Mouse (Mus musculus) myocyte (in vitro differentiated cells): ENCODE measurements at regions not wholly inside any gene's neighbourhood (a gene's known extent, or its start where the extent isn't known, plus 50 kb on each side); places are given as distances from the start of the nearest gene placed in this dataset.
"Not testable (repeated sequence)": the region's sequence is repeated elsewhere in the genome, so short reads cannot be mapped to it uniquely, and the experiment has no call there.

Experiments
- E2F4 ChIP-seq: IDR thresholded peaks from one replicate; pipeline ENCODE4 v1.6.1; 2011; ENCODE audit warnings: mild to moderate bottlenecking, control low read depth, moderate library complexity; ENCODE audit not compliant: insufficient read depth
- MAX ChIP-seq: IDR thresholded peaks from one replicate; pipeline ENCODE4 v1.6.1; 2011; ENCODE audit warnings: low read depth, mild to moderate bottlenecking, control low read depth
- MYOG ChIP-seq, 3 experiments: IDR thresholded peaks; one replicate each; pipeline ENCODE4 v1.6.1; 2011; ENCODE audit warnings: control low read depth in 2 of 3, low read depth in 2 of 3, mild to moderate bottlenecking in 2 of 3; ENCODE audit not compliant: insufficient read length in 2 of 3, control insufficient read depth in 1 of 3, insufficient read depth in 1 of 3
- POLR2A ChIP-seq: IDR thresholded peaks from one replicate; pipeline ENCODE4 v1.6.1; 2011; ENCODE audit warnings: low read depth, mild to moderate bottlenecking, control low read depth, moderate library complexity; ENCODE audit not compliant: insufficient read length
- POLR2AphosphoS2 ChIP-seq: IDR thresholded peaks from one replicate; pipeline ENCODE4 v1.6.1; 2011; ENCODE audit warnings: low read depth, control low read depth; ENCODE audit not compliant: insufficient read length
- REST ChIP-seq: IDR thresholded peaks from one replicate; pipeline ENCODE4 v1.6.1; 2011; ENCODE audit warnings: mild to moderate bottlenecking, control low read depth, moderate library complexity; ENCODE audit not compliant: insufficient read depth, insufficient read length
- SRF ChIP-seq: IDR thresholded peaks from one replicate; pipeline ENCODE4 v1.6.1; 2011; ENCODE audit warnings: low read depth; ENCODE audit not compliant: control insufficient read depth, insufficient read length
- TCF12 ChIP-seq: IDR thresholded peaks from one replicate; pipeline ENCODE4 v1.6.1; 2011; ENCODE audit warnings: mild to moderate bottlenecking, control low read depth; ENCODE audit not compliant: poor library complexity, insufficient read depth, severe bottlenecking
- TCF3 ChIP-seq: IDR thresholded peaks from one replicate; pipeline ENCODE4 v1.6.1; 2011; ENCODE audit warnings: low read depth, control low read depth; ENCODE audit not compliant: insufficient read length
- USF1 ChIP-seq: IDR thresholded peaks from one replicate; pipeline ENCODE4 v1.6.1; 2011; ENCODE audit warnings: low read depth, mild to moderate bottlenecking, control low read depth, moderate library complexity

DNA sequence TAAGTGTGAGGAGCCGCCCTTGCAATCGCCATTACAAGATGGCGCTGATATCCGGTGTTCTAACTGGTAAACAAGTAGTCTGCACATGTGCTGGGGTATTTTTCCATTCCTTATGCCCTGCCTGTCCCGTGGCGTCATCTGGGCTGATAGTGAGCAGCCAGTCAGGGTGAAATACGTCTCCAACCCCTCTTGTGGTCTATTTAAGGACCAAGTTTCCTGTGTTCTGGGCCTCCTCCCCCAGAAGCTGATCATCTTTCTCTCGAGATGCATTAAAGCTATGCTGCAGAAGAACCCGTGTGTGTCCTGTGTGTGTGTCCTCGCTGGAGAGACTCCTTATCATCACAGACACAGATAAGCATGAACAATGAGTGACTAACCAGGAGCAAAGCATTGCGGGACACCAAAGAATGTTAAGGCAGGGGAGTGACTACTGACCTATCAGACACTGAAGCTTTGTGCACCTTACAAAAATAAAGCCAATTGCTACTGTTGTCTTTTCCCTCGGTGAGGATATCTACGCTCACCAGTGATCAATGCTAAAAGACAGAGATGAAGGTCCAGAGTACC lies 99.5 kb upstream of the Fshb start:
- TF ChIP-seq E2F4; MAX; POLR2AphosphoS2; SRF; POLR2A; TCF12; MYOG (IDR thresholded peaks at IDR 0.05; ENCODE audit: control insufficient read depth in 1 of 3, insufficient read depth in 1 of 3, insufficient read length in 2 of 3, low read depth in 2 of 3); TCF3; REST; USF1: not testable (repeated sequence)
